Mouse (Mus musculus) E14TG2a.4 (cell line): ENCODE results near the gene Atf2.

Experiments
- CTCF ChIP-seq: conservative IDR thresholded peaks from 2 replicates; pipeline ENCODE4 v1.5.1; 2014; ENCODE audit warnings: low read length
- NANOG ChIP-seq: IDR thresholded peaks from 2 replicates; pipeline ENCODE4 v1.6.1; 2014; ENCODE audit warnings: borderline replicate concordance, low read length, mixed read lengths

- TF ChIP-seq CTCF (no peak), NANOG (no peak)
Observed at GRCm38 (mm10) chr2:73909116-73909515, 16.7 kb upstream of the Atf2 start.
